Mouse (Mus musculus): ENCODE results near the gene Il31. TPM values are rescaled to one million over a fixed set of nuclear protein-coding genes. Genes with fewer than 3 reads are reported as not detected.
"Not testable (repeated sequence)": the region's sequence is repeated elsewhere in the genome, so short reads cannot be mapped to it uniquely, and the experiment has no call there.

Gene Il31
- polyA plus RNA-seq, 1 experiment = not detected

DNA sequence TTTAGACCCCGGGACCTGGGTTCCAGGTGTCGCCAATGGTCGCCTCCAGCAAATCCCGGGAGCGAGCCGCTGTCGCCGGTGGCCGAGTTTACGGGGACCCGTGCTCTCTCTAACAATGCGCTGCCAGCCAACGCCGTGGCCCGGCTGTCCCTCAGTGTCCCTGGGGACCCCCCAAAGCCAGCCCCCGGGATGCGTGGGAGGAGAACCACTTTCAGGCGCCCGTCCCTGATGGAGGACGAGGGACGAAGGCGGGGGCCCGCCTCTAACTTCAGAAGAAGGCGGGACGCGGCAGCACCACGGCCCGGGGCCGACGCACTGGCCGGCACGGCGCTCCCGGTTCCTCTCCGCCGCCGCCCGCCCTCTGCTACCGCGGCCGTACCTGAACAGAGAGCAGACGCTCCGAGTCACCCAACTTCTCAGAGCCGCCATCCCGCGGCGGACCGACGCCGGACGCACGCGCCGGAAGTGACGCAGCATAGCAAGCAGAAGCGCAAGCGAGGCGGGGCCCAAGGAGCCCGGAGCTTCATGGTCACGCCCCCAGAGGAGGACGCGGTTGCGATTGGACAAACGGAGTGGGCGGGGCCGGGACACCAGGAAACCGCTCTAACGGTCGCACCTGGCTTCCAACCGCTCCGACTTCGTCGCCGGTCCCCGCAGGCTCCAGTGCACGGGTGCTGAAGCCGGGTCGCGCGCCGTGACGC lies 34.6 kb upstream of the Il31 start, which contains the start of gene Diablo:
Diablo (minus strand) TSS at position 485 of the 701 bp plus-strand sequence.
- Histone ChIP-seq H3K4me1 (ENCODE audit: control insufficient read depth, insufficient read depth, insufficient read length) (peaks cover 4% of the 10 kb centered on the region), H3K36me3 (ENCODE audit: control insufficient read depth, insufficient read depth, low read length) (peaks cover 3% of the 10 kb centered on the region), H3K27ac (ENCODE audit: insufficient read depth, low read length) (peak within 1 kb of the TSS; percentile 79), H3K4me3 (ENCODE audit: extremely low read depth, insufficient read depth, insufficient read length) (peak within 1 kb of the TSS; percentile 98), H3K27me3 (ENCODE audit: control insufficient read depth, insufficient read depth, low read length) (no peaks in the 10 kb centered on the region)
- WGBS = under 1% methylated on average over 82 of the region's 82 CpGs
- peak; percentile 98 to 99 for DNase-seq (ENCODE audit: low read depth in 1 of 2, low spot score in 2 of 2)
- TF ChIP-seq POLR2A (IDR thresholded peaks at IDR 0.05; ENCODE audit: low read depth, low read length) = peak; percentile 93
- no peak for TF ChIP-seq CTCF (IDR thresholded peaks at IDR 0.05; ENCODE audit: extremely low read depth, insufficient read depth, insufficient read length, insufficient replicate concordance)

GRCm38 (mm10) chr5:123522166-123522565 lies 32.9 kb upstream of the Il31 start:
- Histone ChIP-seq H3K27me3 (ENCODE audit: control insufficient read depth, insufficient read depth, low read length) (no peaks in the 10 kb centered on the region), H3K36me3 (ENCODE audit: control insufficient read depth, insufficient read depth, low read length) (peaks cover 5% of the 10 kb centered on the region), H3K4me1 (ENCODE audit: control insufficient read depth, insufficient read depth, insufficient read length) (peaks cover 4% of the 10 kb centered on the region), H3K4me3 (ENCODE audit: extremely low read depth, insufficient read depth, insufficient read length) (no peak overlapping the region), H3K27ac (ENCODE audit: insufficient read depth, low read length) (no peak overlapping the region)
- TF ChIP-seq CTCF (IDR thresholded peaks at IDR 0.05; ENCODE audit: extremely low read depth, insufficient read depth, insufficient read length, insufficient replicate concordance) = no peak
- TF ChIP-seq POLR2A (IDR thresholded peaks at IDR 0.05; ENCODE audit: low read depth, low read length) = no peak
- no peak for DNase-seq (ENCODE audit: low read depth in 1 of 2, low spot score in 2 of 2)
- 89% methylated on average over 1 of the region's 1 CpGs for WGBS

- WGBS = 93% methylated on average over 1 of the region's 1 CpGs
- DNase-seq (ENCODE audit: low read depth in 1 of 2, low spot score in 2 of 2) = no peak
- Histone ChIP-seq H3K27ac (ENCODE audit: insufficient read depth, low read length) (no peak overlapping the region), H3K4me3 (ENCODE audit: extremely low read depth, insufficient read depth, insufficient read length) (no peak overlapping the region), H3K4me1 (ENCODE audit: control insufficient read depth, insufficient read depth, insufficient read length) (peaks cover 4% of the 10 kb centered on the region), H3K36me3 (ENCODE audit: control insufficient read depth, insufficient read depth, low read length) (peaks cover 6% of the 10 kb centered on the region), H3K27me3 (ENCODE audit: control insufficient read depth, insufficient read depth, low read length) (no peaks in the 10 kb centered on the region)
- no peak for TF ChIP-seq CTCF (IDR thresholded peaks at IDR 0.05; ENCODE audit: extremely low read depth, insufficient read depth, insufficient read length, insufficient replicate concordance)
Observed at GRCm38 (mm10) chr5:123521621-123522020, 32.3 kb upstream of the Il31 start.

DNA sequence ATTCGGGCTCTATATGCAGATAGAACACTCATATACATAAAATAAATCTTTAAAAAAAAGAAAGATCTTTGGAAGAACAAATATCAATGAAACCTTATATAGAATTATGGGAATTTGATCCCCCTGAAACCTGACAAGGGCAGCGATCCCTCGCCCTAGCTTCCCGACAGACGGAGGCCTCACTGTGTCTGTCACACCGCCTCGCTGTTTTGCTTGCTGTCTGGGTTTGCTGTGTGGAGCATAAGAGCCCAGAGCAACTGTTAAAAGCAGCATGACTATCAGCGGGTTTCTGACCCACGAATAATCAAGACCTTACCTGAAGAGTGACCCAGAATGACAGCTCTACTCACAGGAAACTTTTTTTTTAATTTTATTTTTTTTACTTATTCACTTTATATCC lies 31.4 kb upstream of the Il31 start:
- peaks cover 4% of the 10 kb centered on the region for H3K4me1 ChIP-seq (ENCODE audit: control insufficient read depth, insufficient read depth, insufficient read length)
- no peak overlapping the region for H3K4me3 ChIP-seq (ENCODE audit: extremely low read depth, insufficient read depth, insufficient read length)
- DNase-seq (ENCODE audit: low read depth in 1 of 2, low spot score in 2 of 2) = no peak
- H3K27ac ChIP-seq (ENCODE audit: insufficient read depth, low read length) = no peak overlapping the region
- no peak for TF ChIP-seq CTCF (IDR thresholded peaks at IDR 0.05; ENCODE audit: extremely low read depth, insufficient read depth, insufficient read length, insufficient replicate concordance)
- no peak for TF ChIP-seq POLR2A (IDR thresholded peaks at IDR 0.05; ENCODE audit: low read depth, low read length)
- WGBS = 95% methylated on average over 9 of the region's 9 CpGs
- peaks cover 6% of the 10 kb centered on the region for H3K36me3 ChIP-seq (ENCODE audit: control insufficient read depth, insufficient read depth, low read length)
- H3K27me3 ChIP-seq (ENCODE audit: control insufficient read depth, insufficient read depth, low read length) = no peaks in the 10 kb centered on the region

DNA sequence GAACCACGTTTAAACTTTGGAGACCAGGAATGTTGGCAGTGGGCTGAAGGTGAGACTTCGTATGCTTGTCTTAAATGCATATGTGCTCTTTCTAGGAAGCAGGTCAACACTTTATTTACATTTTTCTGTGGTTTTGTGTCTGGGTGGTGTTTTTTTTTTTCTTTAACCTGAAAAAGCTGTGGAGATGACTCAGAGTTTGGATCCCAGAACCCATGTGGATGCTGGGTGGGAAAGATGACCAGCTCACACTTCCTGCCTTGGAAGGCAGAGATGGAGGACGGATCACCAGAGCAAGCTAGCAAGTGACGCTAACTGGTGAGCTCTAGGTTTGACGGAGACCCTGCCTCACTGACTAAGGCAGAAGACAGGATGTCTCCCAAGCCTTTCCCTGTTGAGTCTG lies 25.6 kb upstream of the Il31 start:
- WGBS = 94% methylated on average over 5 of the region's 5 CpGs
- H3K27me3 ChIP-seq (ENCODE audit: control insufficient read depth, insufficient read depth, low read length) = no peaks in the 10 kb centered on the region
- peaks cover 8% of the 10 kb centered on the region for H3K36me3 ChIP-seq (ENCODE audit: control insufficient read depth, insufficient read depth, low read length)
- H3K27ac ChIP-seq (ENCODE audit: insufficient read depth, low read length) = no peak overlapping the region
- no peaks in the 10 kb centered on the region for H3K4me1 ChIP-seq (ENCODE audit: control insufficient read depth, insufficient read depth, insufficient read length)
- TF ChIP-seq CTCF (IDR thresholded peaks at IDR 0.05; ENCODE audit: extremely low read depth, insufficient read depth, insufficient read length, insufficient replicate concordance) (no peak), POLR2A (IDR thresholded peaks at IDR 0.05; ENCODE audit: low read depth, low read length) (no peak)
- no peak overlapping the region for H3K4me3 ChIP-seq (ENCODE audit: extremely low read depth, insufficient read depth, insufficient read length)
- no peak for DNase-seq (ENCODE audit: low read depth in 1 of 2, low spot score in 2 of 2)

DNA sequence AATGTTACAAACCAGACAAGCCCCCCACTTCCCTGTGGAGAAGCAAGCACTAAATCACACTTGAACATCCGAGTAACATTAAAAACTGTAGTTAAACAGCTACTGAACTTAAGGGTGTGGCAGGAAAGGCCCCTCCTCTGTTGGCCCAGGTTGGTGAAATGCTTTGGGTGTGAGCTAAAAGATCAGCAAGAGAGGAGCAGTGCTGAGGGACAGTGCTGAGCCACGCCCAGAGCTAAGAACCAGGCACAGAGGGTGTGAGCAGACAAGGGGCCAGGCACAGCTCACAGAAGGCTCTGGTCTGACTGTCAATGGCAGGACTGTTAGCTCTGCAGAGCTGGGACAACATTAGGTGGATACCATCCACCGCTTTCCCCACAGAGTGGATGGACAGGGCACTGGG lies 22.8 kb upstream of the Il31 start:
- no peak for DNase-seq (ENCODE audit: low read depth in 1 of 2, low spot score in 2 of 2)
- 84% methylated on average over 3 of the region's 3 CpGs for WGBS
- TF ChIP-seq CTCF (IDR thresholded peaks at IDR 0.05; ENCODE audit: extremely low read depth, insufficient read depth, insufficient read length, insufficient replicate concordance) (no peak), POLR2A (IDR thresholded peaks at IDR 0.05; ENCODE audit: low read depth, low read length) (no peak)

GRCm38 (mm10) chr5:123511426-123511825 lies 22.1 kb upstream of the Il31 start:
- not testable (repeated sequence) for H3K27me3 ChIP-seq (ENCODE audit: control insufficient read depth, insufficient read depth, low read length); H3K4me1 ChIP-seq (ENCODE audit: control insufficient read depth, insufficient read depth, insufficient read length); H3K36me3 ChIP-seq (ENCODE audit: control insufficient read depth, insufficient read depth, low read length); DNase-seq (ENCODE audit: low read depth in 1 of 2, low spot score in 2 of 2); H3K4me3 ChIP-seq (ENCODE audit: extremely low read depth, insufficient read depth, insufficient read length); H3K27ac ChIP-seq (ENCODE audit: insufficient read depth, low read length)
- WGBS = 77% methylated on average over 3 of the region's 3 CpGs

More for the DNA sequence above, 22.8 kb upstream of the Il31 start:
- Histone ChIP-seq H3K27me3 (ENCODE audit: control insufficient read depth, insufficient read depth, low read length) (peaks cover 6% of the 10 kb centered on the region), H3K27ac (ENCODE audit: insufficient read depth, low read length) (no peak overlapping the region), H3K36me3 (ENCODE audit: control insufficient read depth, insufficient read depth, low read length) (peaks cover 3% of the 10 kb centered on the region), H3K4me3 (ENCODE audit: extremely low read depth, insufficient read depth, insufficient read length) (no peak overlapping the region), H3K4me1 (ENCODE audit: control insufficient read depth, insufficient read depth, insufficient read length) (peaks cover 6% of the 10 kb centered on the region; the same call in 1 of the 2 replicates)

Measured in spleen, adult 2 months (tissue).